Mouse (Mus musculus) olfactory bulb, adult 2 months (tissue): ENCODE results near the gene Olfr710.
"Not testable (repeated sequence)": the region's sequence is repeated elsewhere in the genome, so short reads cannot be mapped to it uniquely, and the experiment has no call there.

Experiments
- CTCF ChIP-seq: fragments of 200-500 bp; IDR thresholded peaks from 2 replicates; pipeline ENCODE4 v1.5.1; 2012; ENCODE audit warnings: low read depth, mild to moderate bottlenecking, low read length, moderate library complexity; ENCODE audit not compliant: insufficient read depth
- POLR2A ChIP-seq: fragments of 200-500 bp; IDR thresholded peaks from 2 replicates; pipeline ENCODE4 v1.6.1; 2012; ENCODE audit warnings: mild to moderate bottlenecking, low read depth, low read length, moderate library complexity; ENCODE audit not compliant: insufficient read depth

- TF ChIP-seq POLR2A, CTCF: not testable (repeated sequence)
These were observed 19.4 kb upstream of the Olfr710 start for GRCm38 (mm10) chr7:106967503-106967902.
